Mouse (Mus musculus) forebrain, embryonic 14.5 days (tissue): ENCODE measurements around the gene Zfp512. TPM values are rescaled to one million over a fixed set of nuclear protein-coding genes. Genes with fewer than 3 reads are reported as not detected.
"Not testable (repeated sequence)": the region's sequence is repeated elsewhere in the genome, so short reads cannot be mapped to it uniquely, and the experiment has no call there.

ENCODE experiments used
- ATAC-seq: fragments of 200-750 bp; cut with Nextera tagmentation; 2 replicates; pipeline ENCODE4 v1.8.0; 2017; ENCODE audit warnings: mild to moderate bottlenecking, moderate library complexity
- DNase-seq: peaks from one replicate; pipeline ENCODE4 v3.0.0-alpha.2; 2015; ENCODE audit warnings: low spot score
- H3K27ac ChIP-seq: fragments of 300-500 bp; sonication (generic); 2 replicates; pipeline ENCODE4 v1.5.1; 2014; ENCODE audit warnings: low read depth, mild to moderate bottlenecking, control low read depth, low read length, moderate library complexity
- H3K27me3 ChIP-seq: fragments of 300-500 bp; sonication (generic); replicated peaks from 2 replicates; pipeline ENCODE4 v1.6.1; 2014; ENCODE audit warnings: low read length, control low read depth, mixed read lengths; ENCODE audit not compliant: control insufficient read depth, insufficient read depth
- H3K36me3 ChIP-seq: fragments of 300-500 bp; sonication (generic); 2 replicates; pipeline ENCODE4 v1.6.1; 2014; ENCODE audit warnings: low read length, control low read depth; ENCODE audit not compliant: control insufficient read depth, insufficient read depth
- H3K4me1 ChIP-seq: fragments of 300-500 bp; sonication (generic); 2 replicates; pipeline ENCODE4 v1.6.1; 2014; ENCODE audit warnings: antibody characterized with exemption, low read length, control low read depth; ENCODE audit not compliant: control insufficient read depth, insufficient read depth
- H3K4me2 ChIP-seq: fragments of 300-500 bp; sonication (generic); 2 replicates; pipeline ENCODE4 v1.6.1; 2014; ENCODE audit warnings: mild to moderate bottlenecking, control low read depth, low read length
- H3K4me3 ChIP-seq: fragments of 300-500 bp; sonication (generic); 2 replicates; pipeline ENCODE4 v1.5.1; 2014; ENCODE audit warnings: low read depth, low read length, control low read depth
- H3K9ac ChIP-seq: fragments of 300-500 bp; sonication (generic); 2 replicates; pipeline ENCODE4 v1.6.1; 2014; ENCODE audit warnings: mild to moderate bottlenecking, low read length, control low read depth, moderate library complexity
- H3K9me3 ChIP-seq: fragments of 300-500 bp; sonication (generic); replicated peaks from 2 replicates; pipeline ENCODE4 v1.6.1; 2016; ENCODE audit warnings: low read length, control low read depth, mixed read lengths; ENCODE audit not compliant: control insufficient read depth
- WGBS: fragments of 180-500 bp; shearing (Covaris S2); extraction: QIAGEN DNeasy Blood & Tissue Kit; methylation state at CpG from one replicate; pipeline ENCODE4 v1.1.7; 2014; 5-methylcytosine and 5-hydroxymethylcytosine counted together
- polyA plus RNA-seq: library from polyadenylated mRNA; unstranded; fragments of >200 nt; fragmentation: Nextera tagmentation; extraction: Ambion mirVana; gene quantifications from 2 replicates; pipeline ENCODE4 v1.2.1, GENCODE M21; 2014

The Zfp512 gene
- polyA plus RNA-seq, 1 experiment from 2014 or later: 79.7 TPM

- WGBS: under 1% methylated on average over 28 of the region's 28 CpGs
- ATAC-seq: peak; percentile 93
Measured at GRCm38 (mm10) chr5:31526354-31527116, 74.3 kb downstream of the Zfp512 start, which contains the start of gene Slc4a1ap. Slc4a1ap (plus strand) TSS chr5:31526995.

GRCm38 (mm10) chr5:31527117-31527680 is 75.0 kb downstream of the Zfp512 start:
- 3% methylated on average over 40 of the region's 40 CpGs for WGBS
- DNase-seq: no peak
- Histone ChIP-seq H3K36me3 (peaks cover 32% of the 10 kb centered on the region), H3K4me1 (peaks cover 14% of the 10 kb centered on the region), H3K9me3 (no peaks in the 10 kb centered on the region), H3K27me3 (no peaks in the 10 kb centered on the region), H3K9ac (peak overlapping the region; percentile 87), H3K4me2 (peak overlapping the region; percentile 97), H3K4me3 (peak overlapping the region; percentile 90), H3K27ac (peak overlapping the region; percentile 80; the same call in 1 of the 2 replicates)
- ATAC-seq: peak; percentile 36; the same call in 1 of the 2 replicates

More at GRCm38 (mm10) chr5:31526354-31527116, 74.3 kb downstream of the Zfp512 start, which contains the start of gene Slc4a1ap:
- H3K9ac ChIP-seq: peak within 1 kb of the TSS; percentile 87
- no peaks in the 10 kb centered on the region for H3K9me3 ChIP-seq
- H3K27me3 ChIP-seq: no peaks in the 10 kb centered on the region
- H3K36me3 ChIP-seq: peaks cover 30% of the 10 kb centered on the region
- DNase-seq: peak; percentile 87
- H3K4me2 ChIP-seq: peak within 1 kb of the TSS; percentile 97
- peak within 1 kb of the TSS; percentile 80; the same call in 1 of the 2 replicates for H3K27ac ChIP-seq
- peak within 1 kb of the TSS; percentile 90 for H3K4me3 ChIP-seq
- H3K4me1 ChIP-seq: peaks cover 14% of the 10 kb centered on the region

- not testable (repeated sequence) for DNase-seq, ATAC-seq
- H3K36me3 ChIP-seq: peaks cover 32% of the 10 kb centered on the region
Measured at GRCm38 (mm10) chr5:31527707-31528106, 75.5 kb downstream of the Zfp512 start, which contains the start of gene Supt7l. Supt7l (minus strand) TSS chr5:31527807.

GRCm38 (mm10) chr5:31528560-31528959 is 76.3 kb downstream of the Zfp512 start:
- Histone ChIP-seq H3K9ac (no peak overlapping the region), H3K27ac (no peak overlapping the region), H3K27me3 (no peaks in the 10 kb centered on the region), H3K4me1 (peaks cover 14% of the 10 kb centered on the region), H3K9me3 (no peaks in the 10 kb centered on the region), H3K4me3 (no peak overlapping the region), H3K4me2 (no peak overlapping the region), H3K36me3 (peaks cover 37% of the 10 kb centered on the region)
- ATAC-seq (no peak), DNase-seq (no peak)
- 57% methylated on average over 2 of the region's 2 CpGs for WGBS

More at GRCm38 (mm10) chr5:31527707-31528106, 75.5 kb downstream of the Zfp512 start, which contains the start of gene Supt7l:
- peak within 1 kb of the TSS; percentile 87 for H3K9ac ChIP-seq
- H3K9me3 ChIP-seq, H3K27me3 ChIP-seq: not testable (repeated sequence)
- 78% methylated on average over 11 of the region's 11 CpGs for WGBS
- H3K4me3 ChIP-seq: peak within 1 kb of the TSS; percentile 90
- peak within 1 kb of the TSS; percentile 80; the same call in 1 of the 2 replicates for H3K27ac ChIP-seq
- peak within 1 kb of the TSS; percentile 97 for H3K4me2 ChIP-seq
- H3K4me1 ChIP-seq: peaks cover 14% of the 10 kb centered on the region

Other genes with a start within 250 kb of the Zfp512 start
- gene Ppm1g, start 231.7 kb upstream of the Zfp512 start, polyA plus RNA-seq: 133 and 143 TPM in 2 replicates
- 160 and 167 TPM in 2 replicates for gene Nrbp1, start 211.6 kb upstream of the Zfp512 start, polyA plus RNA-seq
- 0.47 and 1.2 TPM in 2 replicates for gene Gm9970, start 211.2 kb upstream of the Zfp512 start, polyA plus RNA-seq
- gene Krtcap3, start 200.7 kb upstream of the Zfp512 start, polyA plus RNA-seq: 2.0 and 2.8 TPM in 2 replicates
- 24.0 and 29.7 TPM in 2 replicates for gene Ift172, start 161.3 kb upstream of the Zfp512 start, polyA plus RNA-seq
- 68.0 and 72.6 TPM in 2 replicates for gene Fndc4, start 156.4 kb upstream of the Zfp512 start, polyA plus RNA-seq
- gene Gckr, start 155.0 kb upstream of the Zfp512 start, polyA plus RNA-seq: not detected in 2 replicates
- not detected in 2 replicates for gene 4930548H24Rik, start 33.3 kb downstream of the Zfp512 start, polyA plus RNA-seq
- 83.2 and 83.9 TPM in 2 replicates for gene Gpn1, start 42.3 kb downstream of the Zfp512 start, polyA plus RNA-seq
- 20.9 and 21.7 TPM in 2 replicates for gene Slc4a1ap, start 74.6 kb downstream of the Zfp512 start, polyA plus RNA-seq
- gene Supt7l, start 75.4 kb downstream of the Zfp512 start, polyA plus RNA-seq: 10.0 and 13.7 TPM in 2 replicates
- gene Mrpl33, start 144.5 kb downstream of the Zfp512 start, polyA plus RNA-seq: 202 and 241 TPM in 2 replicates
- 1.9 and 2.1 TPM in 2 replicates for gene Rbks, start 245.2 kb downstream of the Zfp512 start, polyA plus RNA-seq
- 32.3 TPM in 2 replicates for gene Babam2, start 245.3 kb downstream of the Zfp512 start, polyA plus RNA-seq